Mouse (Mus musculus) kidney, postnatal 0 days (tissue): ENCODE measurements around the gene Bzw1. TPM values are rescaled to one million over a fixed set of nuclear protein-coding genes. Genes with fewer than 3 reads are reported as not detected.
"Not testable (repeated sequence)": the region's sequence is repeated elsewhere in the genome, so short reads cannot be mapped to it uniquely, and the experiment has no call there.

Source experiments
- ATAC-seq: fragments of 200-750 bp; cut with Nextera tagmentation; replicated peaks from 2 replicates; pipeline ENCODE4 v1.8.0; 2017; ENCODE audit warnings: low read depth, moderate number of reproducible peaks, moderate TSS enrichment, moderate library complexity; ENCODE audit not compliant: low FRiP score
- DNase-seq: peaks from one replicate; pipeline ENCODE4 v3.0.0-alpha.2; 2016; ENCODE audit warnings: low spot score
- H3K27ac ChIP-seq: fragments of 300-500 bp; sonication (generic); 2 replicates; pipeline ENCODE4 v1.5.1; 2014; ENCODE audit warnings: mild to moderate bottlenecking
- H3K27me3 ChIP-seq: fragments of 300-500 bp; sonication (generic); 2 replicates; pipeline ENCODE4 v1.6.1; 2014; ENCODE audit warnings: low read length, mixed read lengths; ENCODE audit not compliant: insufficient read depth
- H3K36me3 ChIP-seq: fragments of 300-500 bp; sonication (generic); 2 replicates; pipeline ENCODE4 v1.6.1; 2014; ENCODE audit warnings: low read length, mixed read lengths; ENCODE audit not compliant: insufficient read depth
- H3K4me1 ChIP-seq: fragments of 300-500 bp; sonication (generic); replicated peaks from 2 replicates; pipeline ENCODE4 v1.6.1; 2014; ENCODE audit warnings: antibody characterized with exemption, low read length, mixed read lengths; ENCODE audit not compliant: insufficient read depth
- H3K4me2 ChIP-seq: fragments of 300-500 bp; sonication (generic); 2 replicates; pipeline ENCODE4 v1.6.1; 2014; ENCODE audit warnings: mild to moderate bottlenecking, low read length, moderate library complexity, mixed read lengths
- H3K4me3 ChIP-seq: fragments of 300-500 bp; sonication (generic); replicated peaks from 2 replicates; pipeline ENCODE4 v1.5.1; 2014; ENCODE audit warnings: low read depth, low read length
- H3K9ac ChIP-seq: fragments of 300-500 bp; sonication (generic); 2 replicates; pipeline ENCODE4 v1.6.1; 2014; ENCODE audit warnings: low read depth, low read length
- H3K9me3 ChIP-seq: fragments of 300-500 bp; sonication (generic); replicated peaks from 2 replicates; pipeline ENCODE4 v1.6.1; 2016; ENCODE audit warnings: low read length, inconsistent platforms, mixed read lengths
- CTCF ChIP-seq: IDR thresholded peaks from 2 replicates; pipeline ENCODE4 v1.5.1; 2016; ENCODE audit warnings: antibody characterized with exemption, low read depth, mild to moderate bottlenecking, moderate library complexity
- WGBS: fragments of 180-500 bp; shearing (Covaris S2); extraction: QIAGEN DNeasy Blood & Tissue Kit; methylation state at CpG from one replicate; pipeline ENCODE4 v1.1.7; 2014; 5-methylcytosine and 5-hydroxymethylcytosine counted together
- polyA plus RNA-seq: library from polyadenylated mRNA; unstranded; fragments of >200 nt; fragmentation: Nextera tagmentation; extraction: Ambion mirVana; gene quantifications from 2 replicates; pipeline ENCODE4 v1.2.1, GENCODE M21; 2015

The Bzw1 gene
- polyA plus RNA-seq, 1 experiment from 2014 or later: 316 TPM

DNA sequence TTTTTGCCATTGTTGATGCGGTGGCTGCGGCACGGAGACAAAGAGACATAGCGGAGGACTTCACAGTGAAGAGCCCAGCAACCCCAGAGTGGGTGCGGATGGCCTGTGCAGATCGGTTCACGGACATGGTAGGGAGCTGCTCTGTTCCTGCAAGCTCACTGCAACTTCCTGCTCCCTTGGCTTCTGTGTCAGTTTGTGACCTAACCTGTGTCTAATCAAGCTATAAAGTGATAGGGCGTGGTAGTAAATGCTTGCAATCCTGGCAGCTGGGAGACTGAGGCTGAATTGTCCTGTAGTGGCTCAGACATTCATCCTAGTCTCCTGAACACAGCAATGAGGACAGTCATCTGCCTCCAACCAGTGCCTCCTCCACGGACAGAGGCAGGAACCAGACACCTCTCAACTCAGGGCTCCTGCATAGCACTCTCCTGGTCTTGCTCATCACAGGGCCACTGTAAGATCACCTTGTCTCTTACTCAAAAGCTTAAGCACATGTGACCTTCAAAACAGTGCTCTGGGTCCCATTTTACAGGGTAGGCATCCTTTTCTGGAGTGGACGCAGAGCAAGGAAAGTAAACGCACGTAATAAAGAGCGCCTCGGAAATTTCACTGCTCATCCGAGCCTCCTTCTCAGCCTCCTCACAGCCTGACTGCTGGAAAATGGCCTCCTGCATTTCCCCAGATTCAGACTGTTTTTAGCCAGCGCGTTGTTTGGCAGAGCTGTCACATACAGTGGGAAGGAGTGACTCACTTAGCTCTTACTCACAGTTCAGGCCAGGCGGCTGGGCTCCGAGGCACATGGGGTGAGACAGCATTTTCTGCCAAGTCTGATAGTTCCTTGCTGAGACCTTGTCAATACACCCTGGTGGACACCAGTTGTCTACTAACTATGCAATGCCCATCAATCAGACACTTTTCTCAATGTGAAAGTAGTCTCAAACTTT, 33.5 kb upstream of the Bzw1 start:
- H3K27me3 ChIP-seq: no peaks in the 10 kb centered on the region
- H3K4me1 ChIP-seq: no peaks in the 10 kb centered on the region
- no peak for TF ChIP-seq CTCF
- H3K4me2 ChIP-seq: no peak overlapping the region
- ATAC-seq: no peak
- H3K36me3 ChIP-seq: no peaks in the 10 kb centered on the region
- no peak overlapping the region for H3K4me3 ChIP-seq
- no peak overlapping the region for H3K27ac ChIP-seq
- no peak overlapping the region for H3K9ac ChIP-seq
- DNase-seq: no peak
- no peaks in the 10 kb centered on the region for H3K9me3 ChIP-seq
- 75% methylated on average over 19 of the region's 19 CpGs for WGBS

DNA sequence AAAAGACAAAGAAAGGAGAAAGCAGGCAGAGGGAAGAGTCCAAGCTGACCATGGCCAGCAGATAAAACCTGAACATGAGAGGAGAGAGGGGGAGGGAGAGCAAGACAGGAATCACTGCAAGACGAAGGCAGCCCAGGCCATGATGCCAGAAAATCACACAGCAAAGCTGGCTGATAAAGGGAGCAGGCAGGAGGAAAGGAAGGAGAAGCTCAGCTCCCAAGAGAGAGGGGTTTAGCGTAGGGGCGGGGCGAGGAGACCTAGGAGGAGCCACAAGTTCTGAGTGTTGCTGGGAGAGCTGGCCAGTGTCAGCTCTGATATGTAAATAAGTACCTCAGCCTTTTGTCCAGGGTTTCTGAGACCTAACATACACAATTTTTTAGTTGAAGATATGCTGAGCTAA, 30.4 kb upstream of the Bzw1 start:
- H3K4me1 ChIP-seq: no peaks in the 10 kb centered on the region
- H3K27ac ChIP-seq: no peak overlapping the region
- H3K4me3 ChIP-seq: no peak overlapping the region
- 72% methylated on average over 4 of the region's 4 CpGs for WGBS
- no peak overlapping the region for H3K4me2 ChIP-seq
- DNase-seq: no peak
- H3K36me3 ChIP-seq: no peaks in the 10 kb centered on the region
- ATAC-seq: no peak
- TF ChIP-seq CTCF: no peak
- no peaks in the 10 kb centered on the region for H3K9me3 ChIP-seq
- H3K9ac ChIP-seq: no peak overlapping the region
- no peaks in the 10 kb centered on the region for H3K27me3 ChIP-seq

DNA sequence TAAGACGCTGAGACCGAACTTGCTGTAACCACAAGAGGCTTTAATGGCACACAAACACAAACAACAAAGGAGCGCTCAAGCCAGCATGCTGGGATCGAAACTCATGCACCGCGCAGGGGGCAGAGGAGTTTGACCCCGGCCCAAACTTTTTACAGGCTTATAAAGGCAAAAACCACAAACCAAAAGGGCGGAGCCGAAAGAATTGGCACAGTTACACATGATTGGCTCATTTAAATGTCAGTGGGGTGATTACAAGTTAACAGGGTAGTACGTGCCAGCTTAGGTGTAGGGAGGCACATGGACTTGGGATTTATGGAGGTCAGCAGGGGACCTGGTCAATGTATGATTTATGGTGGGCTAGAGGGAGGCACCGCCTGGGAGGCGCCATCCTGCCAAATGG, 28.1 kb upstream of the Bzw1 start:
- no peak for ATAC-seq
- no peak overlapping the region for H3K4me2 ChIP-seq
- no peaks in the 10 kb centered on the region for H3K36me3 ChIP-seq
- H3K4me3 ChIP-seq: no peak overlapping the region
- no peaks in the 10 kb centered on the region for H3K9me3 ChIP-seq
- no peaks in the 10 kb centered on the region for H3K4me1 ChIP-seq
- H3K27ac ChIP-seq: no peak overlapping the region
- no peaks in the 10 kb centered on the region for H3K27me3 ChIP-seq
- TF ChIP-seq CTCF: no peak
- H3K9ac ChIP-seq: no peak overlapping the region
- WGBS: 79% methylated on average over 12 of the region's 12 CpGs
- no peak for DNase-seq

DNA sequence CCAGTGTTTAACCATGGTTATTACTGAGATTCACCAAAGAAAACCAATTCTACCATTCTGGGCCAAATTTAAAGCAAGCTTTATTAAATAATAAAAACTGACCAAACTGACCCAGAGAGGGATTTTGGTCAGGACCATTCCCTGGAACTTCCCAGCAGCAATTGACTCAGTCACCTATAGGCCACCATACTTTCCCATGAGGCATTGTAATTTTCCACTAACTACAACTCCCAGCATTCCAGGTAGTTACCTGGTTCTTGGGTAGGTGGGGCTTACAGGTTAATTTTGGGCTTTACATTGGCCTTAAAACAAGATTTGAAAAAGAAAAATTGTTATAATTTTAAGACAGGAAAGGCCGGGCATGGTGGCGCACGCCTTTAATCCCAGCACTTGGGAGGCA, 26.9 kb upstream of the Bzw1 start:
- no peak overlapping the region for H3K4me2 ChIP-seq
- H3K36me3 ChIP-seq: no peaks in the 10 kb centered on the region
- H3K27ac ChIP-seq: no peak overlapping the region
- no peaks in the 10 kb centered on the region for H3K4me1 ChIP-seq
- H3K9me3 ChIP-seq: no peaks in the 10 kb centered on the region
- H3K9ac ChIP-seq: no peak overlapping the region
- no peaks in the 10 kb centered on the region for H3K27me3 ChIP-seq
- 99% methylated on average over 3 of the region's 3 CpGs for WGBS
- ATAC-seq: no peak
- H3K4me3 ChIP-seq: no peak overlapping the region
- no peak for TF ChIP-seq CTCF
- no peak for DNase-seq

DNA sequence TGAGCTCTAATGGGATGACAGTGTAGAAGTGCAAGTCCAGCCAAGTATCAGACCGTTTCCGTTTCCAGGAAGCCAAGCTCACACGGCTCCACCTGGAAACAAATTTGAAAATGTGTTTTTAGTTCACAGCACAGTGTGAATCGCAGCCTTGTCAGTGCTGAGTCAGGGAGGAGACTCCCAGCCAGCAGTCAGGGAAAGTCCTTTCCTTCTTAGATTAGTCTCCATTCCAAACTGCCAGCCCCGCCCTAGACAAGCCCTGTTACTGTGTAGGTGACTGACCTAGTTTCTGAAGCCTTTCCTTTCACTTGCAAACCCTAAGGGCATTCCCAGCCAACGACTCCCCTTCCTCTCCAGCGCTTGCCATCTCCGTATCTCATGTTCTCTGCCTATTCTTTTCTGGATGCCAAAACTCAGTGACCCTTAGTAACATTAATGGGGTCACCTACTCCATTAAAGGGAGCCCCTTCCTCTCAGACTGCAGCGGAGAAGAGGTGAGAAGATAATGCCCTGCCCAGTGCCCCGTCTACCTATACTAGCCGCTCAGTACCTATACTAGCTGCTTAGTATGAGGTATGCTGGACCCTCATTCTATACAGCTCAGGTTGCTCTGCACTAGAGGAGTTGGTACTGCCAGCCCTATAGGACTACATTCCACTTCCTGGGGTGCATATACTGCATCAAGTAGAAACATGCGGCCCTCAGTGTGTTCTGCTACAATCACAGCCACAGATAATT, 25.8 kb upstream of the Bzw1 start:
- H3K9ac ChIP-seq: no peak overlapping the region
- H3K9me3 ChIP-seq: no peaks in the 10 kb centered on the region
- H3K4me1 ChIP-seq: no peaks in the 10 kb centered on the region
- no peak for ATAC-seq
- no peak for TF ChIP-seq CTCF
- no peak overlapping the region for H3K27ac ChIP-seq
- WGBS: 69% methylated on average over 12 of the region's 12 CpGs
- no peaks in the 10 kb centered on the region for H3K27me3 ChIP-seq
- no peak overlapping the region for H3K4me2 ChIP-seq
- H3K4me3 ChIP-seq: no peak overlapping the region
- no peak for DNase-seq
- H3K36me3 ChIP-seq: no peaks in the 10 kb centered on the region

DNA sequence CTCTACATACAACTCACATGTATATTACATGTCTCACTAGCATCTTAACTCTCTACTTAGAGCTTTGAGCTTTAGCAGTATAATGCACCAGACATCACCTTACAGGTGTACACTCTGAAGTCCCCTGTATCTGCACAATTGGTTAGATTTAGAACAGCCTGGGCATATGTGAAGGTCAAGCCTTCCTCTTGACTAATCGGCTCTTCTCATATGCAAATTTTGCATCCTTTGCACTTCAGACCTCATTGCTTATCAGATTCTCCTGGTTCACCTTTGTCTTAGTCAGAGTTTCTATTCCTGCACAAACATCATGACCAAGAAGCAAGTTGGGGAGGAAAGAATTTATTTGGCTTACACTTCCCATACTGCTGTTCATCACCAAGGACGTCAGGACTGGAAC, 23.0 kb upstream of the Bzw1 start:
- no peak overlapping the region for H3K27ac ChIP-seq
- H3K36me3 ChIP-seq: no peaks in the 10 kb centered on the region
- WGBS: 78% methylated on average over 2 of the region's 2 CpGs
- no peak overlapping the region for H3K4me2 ChIP-seq
- no peak for TF ChIP-seq CTCF
- no peaks in the 10 kb centered on the region for H3K9me3 ChIP-seq
- no peaks in the 10 kb centered on the region for H3K27me3 ChIP-seq
- no peaks in the 10 kb centered on the region for H3K4me1 ChIP-seq
- ATAC-seq: no peak
- H3K4me3 ChIP-seq: no peak overlapping the region
- H3K9ac ChIP-seq: no peak overlapping the region
- DNase-seq: no peak

DNA sequence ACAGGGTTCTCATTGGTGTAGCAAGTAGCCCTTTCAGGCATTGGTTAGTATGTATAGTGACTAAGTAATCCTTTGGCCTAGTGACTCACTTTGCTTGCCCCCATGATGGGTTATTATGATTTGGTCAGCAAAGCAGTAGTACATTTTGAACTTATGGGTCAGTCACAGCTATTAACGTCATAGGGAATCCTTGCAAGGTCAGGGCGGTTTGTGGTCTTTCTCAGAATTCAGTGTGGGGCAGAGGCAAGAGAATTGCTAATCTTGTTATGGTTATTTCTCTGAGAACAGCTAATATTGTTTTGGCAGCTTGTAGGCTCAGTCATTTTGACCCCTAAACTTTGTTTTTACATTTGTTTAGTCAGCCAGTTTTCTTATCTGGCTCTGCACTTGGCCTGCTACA, 18.4 kb upstream of the Bzw1 start:
- ATAC-seq, H3K36me3 ChIP-seq, DNase-seq, H3K4me2 ChIP-seq, H3K9ac ChIP-seq, H3K4me3 ChIP-seq, H3K4me1 ChIP-seq, H3K9me3 ChIP-seq, H3K27me3 ChIP-seq, H3K27ac ChIP-seq: not testable (repeated sequence)
- WGBS: 79% methylated on average over 2 of the region's 2 CpGs
